Mouse (Mus musculus) CD4-positive, CD25-positive, alpha-beta regulatory T cell, adult 2 months (primary cell): ENCODE data around the gene Senp3.

ENCODE experiments used
- DNase-seq: peaks from one replicate; pipeline ENCODE4 v3.0.0-alpha.2; 2012; ENCODE audit warnings: low read depth, low spot score

Senp3 gene

DNA sequence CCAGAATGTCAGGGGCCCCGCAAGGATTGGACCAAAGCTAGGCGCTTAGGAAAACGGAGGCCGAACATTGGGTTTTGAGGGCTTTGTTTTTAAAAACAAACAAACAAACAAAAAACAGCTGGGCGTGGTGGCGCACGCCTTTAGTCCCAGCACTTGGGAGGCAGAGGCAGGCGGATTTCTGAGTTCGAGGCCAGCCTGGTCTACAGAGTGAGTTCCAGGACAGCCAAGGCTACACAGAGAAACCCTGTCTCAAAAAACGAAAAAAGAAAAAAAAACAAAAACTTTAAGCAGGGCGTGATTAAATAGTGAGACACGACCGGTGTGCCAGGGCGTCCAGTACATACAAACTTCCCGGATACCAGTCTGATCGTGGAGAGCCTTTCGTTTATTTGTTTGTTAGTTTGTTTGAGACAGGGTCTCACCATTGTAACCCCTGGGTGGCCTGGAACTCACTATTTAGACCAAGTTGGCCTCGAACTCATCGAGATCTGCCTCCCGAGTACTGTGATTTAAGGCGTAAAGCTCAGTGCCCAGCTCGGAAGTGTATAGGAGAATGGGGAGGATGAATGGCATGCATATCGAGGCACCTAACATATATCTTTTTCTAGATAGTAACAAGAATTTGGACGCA lies 440 bp upstream of the Senp3 start:
- DNase-seq = no peak

DNA sequence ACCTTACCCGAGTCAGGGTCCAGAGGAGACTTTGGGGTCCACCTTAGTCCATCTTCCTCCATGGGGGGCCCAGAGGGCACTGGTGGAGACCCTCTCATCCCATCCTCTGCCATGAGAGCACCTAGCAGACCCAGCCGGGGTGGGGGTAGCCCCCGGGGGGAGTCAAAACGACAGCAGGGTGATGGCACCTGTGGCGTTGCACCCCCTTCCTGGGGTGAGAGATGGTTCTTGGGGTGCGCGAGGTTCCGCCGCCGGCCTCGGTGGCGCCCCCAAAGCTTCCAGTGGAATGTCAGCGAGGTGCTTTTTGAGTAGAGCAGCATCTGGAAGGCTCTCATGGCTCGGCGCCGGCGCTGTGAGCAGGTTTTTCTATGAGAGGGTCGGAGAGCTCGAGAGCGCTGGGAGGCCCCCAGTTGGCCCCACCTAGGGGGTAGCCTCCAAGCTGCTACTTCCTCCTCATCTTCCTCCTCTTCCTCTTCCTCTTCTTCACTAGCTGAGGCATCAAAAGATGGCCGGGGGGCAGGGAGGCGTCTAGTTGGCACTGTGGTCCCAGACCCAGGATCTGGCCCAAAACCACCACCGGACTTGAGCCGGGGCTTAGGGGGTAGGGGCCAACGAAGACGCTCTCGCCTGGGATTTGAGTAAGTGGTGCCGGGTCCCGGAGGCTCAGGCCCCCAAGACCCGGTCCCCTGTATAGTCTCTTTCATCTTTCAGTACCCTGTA lies 1.6 kb downstream of the Senp3 start:
- DNase-seq = no peak

DNA sequence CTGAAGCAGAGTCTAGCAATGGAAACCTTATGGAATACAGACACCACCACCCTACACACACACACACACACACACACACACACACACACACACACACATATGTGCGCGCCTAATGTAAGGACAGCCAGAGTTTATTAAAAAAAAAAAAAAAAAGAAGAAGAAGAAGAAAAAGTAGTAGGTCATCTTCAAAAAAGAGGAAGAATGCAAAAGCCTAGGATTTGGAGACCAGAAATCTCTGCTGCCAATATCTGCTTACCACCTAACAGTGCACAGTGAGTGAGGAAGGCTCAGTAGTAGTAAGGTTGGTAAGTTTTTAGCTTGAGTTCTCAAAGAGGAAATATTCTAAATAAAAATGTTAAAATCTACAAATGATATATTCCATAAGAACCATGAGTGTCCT lies 2.7 kb downstream of the Senp3 start:
- DNase-seq = no peak

DNA sequence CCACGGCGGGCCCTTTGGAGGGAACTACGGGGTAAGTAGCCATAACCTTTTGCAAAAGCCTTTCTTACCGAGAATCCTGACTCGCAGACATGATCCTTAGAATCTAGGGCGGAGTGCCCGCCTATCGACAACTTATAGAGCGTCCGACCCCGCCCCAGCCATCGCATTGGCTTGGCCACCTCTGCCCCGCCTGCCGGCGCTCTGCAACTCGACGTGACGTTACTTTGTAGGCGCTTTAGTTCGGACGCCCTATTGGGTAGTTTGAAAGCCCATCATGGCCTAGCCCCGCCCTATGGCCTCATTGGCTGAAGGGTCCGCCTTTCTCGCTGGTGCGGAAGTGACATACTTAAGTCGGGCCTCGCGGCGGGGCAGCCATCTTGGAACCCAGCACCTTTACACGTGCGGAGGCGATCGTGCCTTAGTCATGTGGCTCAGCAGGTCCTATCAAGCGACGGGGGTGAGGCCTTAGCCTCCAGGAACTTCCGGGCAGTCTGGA lies 9.6 kb downstream of the Senp3 start, which contains the start of gene Eif4a1:
TSS of gene Eif4a1 (minus strand) at position 213 of the 496 bp plus-strand sequence.
- DNase-seq = peak; percentile 100

DNA sequence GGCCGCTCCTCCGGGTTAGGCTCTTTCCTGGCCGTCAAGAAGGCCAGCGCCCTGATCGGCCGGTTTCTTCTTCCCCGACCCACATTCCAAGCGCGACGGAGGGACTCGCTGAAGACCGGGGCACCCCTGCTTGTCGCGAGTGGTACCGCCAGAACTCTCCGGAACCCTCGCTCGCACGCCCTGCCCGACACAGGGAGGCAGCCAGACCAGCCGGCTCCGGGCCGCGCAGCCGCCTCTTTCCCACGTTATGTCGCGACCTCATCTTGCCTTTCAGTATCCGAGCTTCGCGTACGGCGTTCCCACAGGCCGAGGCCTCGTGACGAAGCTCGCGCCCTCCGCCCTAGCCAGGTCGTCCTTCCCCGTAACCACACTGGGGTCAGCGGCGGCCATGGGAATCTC lies 10.2 kb downstream of the Senp3 start:
- no peak for DNase-seq

DNA sequence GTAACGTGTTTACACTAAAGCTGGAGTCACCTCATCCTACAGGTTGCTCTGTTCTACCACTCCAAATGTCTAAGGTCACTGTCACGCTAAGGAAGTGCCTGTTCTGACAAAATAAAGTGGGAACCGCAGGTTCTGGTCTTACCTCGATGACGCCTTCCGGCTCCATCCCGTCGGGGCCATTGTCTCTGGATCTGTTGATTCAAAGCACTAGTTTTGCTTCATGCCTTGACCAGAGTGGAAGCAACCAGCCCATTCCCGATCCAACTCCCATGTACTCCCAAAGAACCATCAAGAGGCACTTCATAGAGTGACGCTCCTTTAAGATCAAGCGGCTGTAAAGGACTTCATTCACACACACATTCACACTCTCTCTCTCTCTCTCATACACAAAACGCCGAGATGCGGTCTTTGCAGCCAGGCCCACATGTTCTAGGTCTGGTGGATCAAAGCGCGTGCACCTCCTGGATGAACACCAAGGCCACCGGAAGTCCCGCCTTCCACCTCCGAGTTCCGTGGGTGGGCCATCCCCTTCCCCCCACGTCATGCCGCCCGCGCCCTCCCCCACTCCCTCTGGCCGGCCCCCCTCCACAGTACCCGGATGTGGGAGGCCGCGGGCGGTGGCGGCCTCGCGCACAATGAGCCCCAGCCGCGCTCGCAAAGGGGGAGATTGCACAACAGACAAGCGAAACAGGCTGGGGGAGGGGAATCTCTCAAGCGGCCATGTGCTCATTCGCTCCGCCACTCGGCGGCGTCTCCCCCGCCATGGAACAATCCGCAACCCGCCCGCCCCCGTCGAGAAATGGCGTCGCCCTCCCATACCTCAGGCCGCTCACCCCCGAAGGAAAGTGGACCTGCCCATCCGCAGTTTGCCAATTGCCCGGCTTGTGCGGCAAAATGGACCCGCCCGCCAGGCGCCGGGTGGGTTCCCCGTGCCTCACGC lies 10.8 kb downstream of the Senp3 start:
- DNase-seq = peak; percentile 98

DNA sequence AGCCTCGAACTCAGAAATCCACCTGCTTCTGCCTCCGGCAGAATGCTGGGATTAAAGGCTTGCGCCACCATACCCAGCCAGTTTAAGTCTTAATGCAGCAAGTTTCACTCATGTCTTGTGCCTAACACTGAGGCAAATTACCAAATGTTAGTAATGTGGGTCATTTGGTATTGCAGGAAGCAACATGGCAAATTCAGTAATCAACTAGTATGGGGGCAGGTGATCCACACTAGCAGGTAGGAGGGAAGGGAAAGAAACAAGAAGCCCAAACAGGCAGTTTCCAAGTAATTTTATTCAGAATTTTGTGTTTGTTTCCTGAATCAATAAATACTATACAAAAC lies 15.2 kb downstream of the Senp3 start:
- no peak for DNase-seq

DNA sequence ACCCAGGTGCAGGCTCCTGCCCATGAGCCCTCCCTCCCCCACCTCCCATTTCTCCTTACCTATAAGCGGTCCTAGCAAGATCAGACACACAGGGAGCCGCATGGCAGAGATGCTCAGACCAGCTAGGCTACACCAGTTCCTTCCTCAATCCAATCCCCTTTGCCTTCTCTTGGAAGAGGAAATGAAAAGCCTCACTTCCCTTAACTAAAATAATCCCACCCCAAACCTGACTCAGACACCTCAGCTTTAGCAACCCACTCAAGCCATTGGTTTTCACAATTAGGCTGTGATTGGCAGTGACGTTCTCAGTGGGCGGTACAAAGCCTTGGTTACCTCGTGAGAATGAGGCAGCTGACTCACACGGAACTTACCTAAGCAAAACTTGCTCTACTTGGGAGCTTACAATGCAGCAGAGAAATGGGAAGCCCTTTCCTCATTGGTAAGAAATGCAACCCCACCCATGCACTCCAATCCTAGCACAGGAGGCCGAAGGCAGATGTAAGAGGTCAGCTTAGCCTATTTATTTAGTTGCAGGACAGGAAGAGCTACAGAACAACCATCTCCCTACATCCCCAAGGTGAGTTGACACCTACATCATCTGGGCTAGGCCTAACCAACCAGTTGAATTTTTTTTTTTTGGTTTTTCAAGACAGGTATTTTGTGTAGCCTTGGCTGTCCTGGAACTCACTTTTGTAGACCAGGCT lies 15.8 kb downstream of the Senp3 start, which contains the start of gene Cd68:
TSS of gene Cd68 (minus strand) at position 193 of the 704 bp plus-strand sequence.
- DNase-seq = peak; percentile 70

DNA sequence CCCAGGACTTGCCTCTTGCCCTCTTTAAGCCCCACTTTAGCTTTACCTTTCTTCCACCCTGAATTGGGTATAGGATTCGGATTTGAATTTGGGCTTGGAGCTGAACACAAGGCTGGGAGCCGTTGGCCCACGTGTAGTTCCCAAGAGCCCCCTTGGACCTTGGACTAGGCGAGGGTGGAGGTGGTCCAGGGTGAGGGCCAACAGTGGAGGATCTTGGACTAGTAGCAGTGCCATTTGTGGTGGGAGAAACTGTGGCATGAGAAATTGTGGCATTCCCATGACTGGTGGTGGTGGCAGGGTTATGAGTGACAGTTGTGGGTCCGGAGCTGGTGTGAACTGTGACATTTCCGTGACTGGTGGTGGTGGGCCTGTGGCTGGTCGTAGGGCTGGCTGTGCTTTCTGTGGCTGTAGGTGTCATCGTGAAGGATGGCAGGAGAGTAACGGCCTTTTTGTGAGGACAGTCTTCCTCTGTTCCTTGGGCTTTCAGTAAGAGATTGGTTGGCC lies 16.4 kb downstream of the Senp3 start:
- DNase-seq = no peak

DNA sequence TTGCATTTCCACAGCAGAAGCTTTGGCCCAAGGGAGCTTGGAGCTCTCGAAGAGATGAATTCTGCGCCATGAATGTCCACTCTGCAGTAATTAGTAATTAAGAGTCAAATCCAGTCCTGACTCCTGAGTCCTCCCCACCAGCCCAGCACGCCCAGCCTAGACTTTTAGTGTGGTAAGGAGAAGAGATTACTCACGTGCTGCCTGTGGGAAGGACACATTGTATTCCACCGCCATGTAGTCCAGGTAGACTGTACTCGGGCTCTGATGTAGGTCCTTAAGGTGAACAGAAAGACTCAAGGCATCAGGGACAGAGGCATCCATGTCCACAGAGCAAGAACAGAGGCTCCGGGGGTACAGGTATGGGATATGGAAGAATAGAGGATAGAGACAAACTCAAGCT lies 17.0 kb downstream of the Senp3 start:
- DNase-seq = no peak

DNA sequence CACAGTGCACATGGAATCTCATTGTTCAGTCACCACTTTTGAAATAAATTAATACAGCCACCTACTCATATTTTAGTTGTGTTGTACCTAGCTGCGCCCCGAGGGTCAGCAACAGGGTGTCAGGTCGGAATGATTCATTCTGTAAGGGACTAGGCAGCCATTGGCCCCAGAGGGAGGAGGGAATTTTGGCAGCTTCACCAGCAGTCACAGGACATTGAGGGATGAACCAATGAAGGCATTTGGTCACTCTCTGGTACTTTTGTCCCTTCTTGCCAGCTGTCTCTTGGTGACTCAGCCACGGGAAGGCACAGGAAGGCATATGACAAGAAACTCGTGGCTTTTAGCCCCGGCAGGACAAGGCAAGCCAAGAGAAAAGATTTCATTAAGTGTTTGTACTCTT lies 18.1 kb downstream of the Senp3 start:
- DNase-seq = no peak

DNA sequence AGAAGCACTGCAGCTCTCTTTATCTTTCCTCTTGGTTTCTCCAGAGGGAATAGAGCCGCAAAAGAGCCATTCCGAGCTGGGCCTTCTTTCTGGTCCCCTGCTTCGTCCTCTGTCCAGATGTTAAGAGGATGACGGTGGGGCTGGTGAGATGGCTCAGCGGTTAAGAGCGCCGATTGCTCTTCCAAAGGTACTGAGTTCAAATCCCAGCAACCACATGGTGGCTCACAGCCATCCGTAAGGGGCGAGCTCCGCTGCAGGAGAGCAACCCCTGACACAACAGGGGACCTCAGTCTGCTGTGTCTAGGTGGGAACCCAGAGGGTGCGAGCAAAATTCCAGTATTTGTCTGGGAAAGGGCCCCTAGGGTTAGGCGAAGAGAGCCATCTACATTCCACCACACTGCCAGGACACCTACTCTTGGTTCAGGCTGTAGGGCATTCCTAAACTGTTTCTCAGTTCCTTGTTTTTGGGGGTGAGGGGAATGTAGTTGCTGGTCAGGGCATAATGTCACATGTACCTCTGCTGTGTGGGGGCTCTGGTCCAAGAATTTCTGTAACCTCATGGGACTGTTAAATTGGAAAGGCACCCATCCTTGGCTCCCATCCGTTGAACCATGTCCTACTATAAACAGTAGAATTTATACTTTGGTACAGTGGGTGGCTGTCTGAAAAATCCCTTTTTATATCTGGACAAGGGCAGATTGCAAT lies 18.8 kb downstream of the Senp3 start:
- no peak for DNase-seq

DNA sequence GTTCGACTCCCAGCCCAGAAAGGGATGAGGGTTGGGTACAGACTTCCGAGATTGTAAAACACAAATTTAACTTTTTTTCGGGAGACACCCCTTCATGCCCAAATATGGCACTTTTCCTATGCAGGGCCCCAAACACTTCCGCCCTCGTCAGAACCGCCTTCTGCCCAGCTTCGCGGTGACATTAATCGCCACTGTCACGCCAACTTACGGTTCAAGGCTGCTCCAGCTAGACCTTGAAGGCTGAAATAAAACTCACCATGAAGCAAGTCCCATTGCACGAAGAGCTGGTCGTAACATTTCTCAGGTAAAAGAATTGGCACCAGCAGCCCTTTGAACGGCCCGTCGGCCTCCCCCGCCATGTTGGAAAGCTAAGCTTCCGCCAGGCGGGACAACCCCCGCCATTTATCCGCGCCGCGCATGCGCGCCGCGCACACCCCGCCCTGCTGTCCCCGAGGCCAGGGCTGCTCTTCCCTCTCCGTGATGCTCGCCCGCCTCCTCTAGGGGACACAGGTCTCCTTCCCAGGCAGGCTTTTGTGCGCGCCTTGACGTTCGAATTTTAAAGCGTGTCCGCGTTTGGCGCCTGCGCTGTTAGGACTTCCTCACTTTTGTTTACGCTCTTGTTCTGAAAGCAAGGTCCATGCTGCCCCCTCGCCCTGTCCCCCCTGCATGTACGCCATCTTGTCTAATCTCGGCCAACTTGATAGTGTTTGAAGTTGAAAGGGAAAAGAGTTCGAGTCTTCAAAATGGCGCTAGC lies 19.5 kb downstream of the Senp3 start, which contains the start of gene Mpdu1:
TSS of gene Mpdu1 (minus strand) at position 430 of the 754 bp plus-strand sequence.
- DNase-seq = peak; percentile 97

DNA sequence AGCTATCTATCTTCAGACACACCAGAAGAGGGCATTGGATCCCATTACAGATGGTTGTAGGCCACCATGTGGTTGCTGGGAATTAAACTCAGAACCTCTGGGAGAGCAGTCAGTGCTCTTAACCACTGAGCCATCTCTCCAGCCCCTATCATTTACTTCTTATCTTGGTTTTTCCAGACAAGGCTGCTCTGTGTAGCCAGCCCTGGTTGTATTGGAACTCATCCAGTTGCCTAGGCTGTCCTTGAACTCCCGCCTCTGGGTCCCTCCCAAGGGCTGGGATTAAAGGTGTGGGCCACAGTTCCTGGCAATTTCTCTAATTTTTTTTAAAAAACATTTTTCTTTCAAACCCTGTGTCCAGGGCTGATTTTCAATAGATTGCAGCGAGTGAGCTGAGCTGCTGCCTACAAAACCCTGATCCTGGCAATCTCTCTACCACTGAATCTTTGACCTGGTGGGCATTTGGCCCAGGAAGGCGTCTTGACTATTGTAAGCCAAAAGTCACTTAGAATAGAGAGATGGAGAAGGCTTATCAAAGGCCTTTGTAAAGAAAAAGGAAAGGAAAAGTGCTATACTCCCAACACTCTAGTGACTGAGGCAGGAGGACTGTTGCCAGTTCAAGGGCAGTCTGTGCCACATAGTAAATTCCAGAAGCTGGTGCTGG lies 20.5 kb downstream of the Senp3 start:
- no peak for DNase-seq

DNA sequence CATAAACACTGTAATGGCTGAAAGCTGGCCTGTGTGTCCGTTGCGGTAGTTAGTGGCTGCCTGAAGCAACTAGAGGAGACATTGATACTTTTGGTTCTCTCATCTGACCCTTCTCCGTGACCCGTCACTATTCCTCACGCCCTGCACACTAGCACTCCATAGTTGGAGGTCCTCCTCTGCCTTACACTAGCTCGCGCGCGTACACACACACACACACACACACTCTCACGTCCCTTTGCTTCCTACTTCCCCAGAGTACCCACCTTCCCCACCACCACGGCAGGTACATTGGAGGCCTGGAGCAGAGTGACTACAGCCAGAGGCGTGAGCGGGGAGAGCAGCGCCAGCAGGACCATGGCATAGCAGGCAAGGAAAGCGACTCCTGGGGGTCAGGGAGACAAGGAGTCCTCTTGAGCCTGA lies 24.4 kb downstream of the Senp3 start:
- no peak for DNase-seq

DNA sequence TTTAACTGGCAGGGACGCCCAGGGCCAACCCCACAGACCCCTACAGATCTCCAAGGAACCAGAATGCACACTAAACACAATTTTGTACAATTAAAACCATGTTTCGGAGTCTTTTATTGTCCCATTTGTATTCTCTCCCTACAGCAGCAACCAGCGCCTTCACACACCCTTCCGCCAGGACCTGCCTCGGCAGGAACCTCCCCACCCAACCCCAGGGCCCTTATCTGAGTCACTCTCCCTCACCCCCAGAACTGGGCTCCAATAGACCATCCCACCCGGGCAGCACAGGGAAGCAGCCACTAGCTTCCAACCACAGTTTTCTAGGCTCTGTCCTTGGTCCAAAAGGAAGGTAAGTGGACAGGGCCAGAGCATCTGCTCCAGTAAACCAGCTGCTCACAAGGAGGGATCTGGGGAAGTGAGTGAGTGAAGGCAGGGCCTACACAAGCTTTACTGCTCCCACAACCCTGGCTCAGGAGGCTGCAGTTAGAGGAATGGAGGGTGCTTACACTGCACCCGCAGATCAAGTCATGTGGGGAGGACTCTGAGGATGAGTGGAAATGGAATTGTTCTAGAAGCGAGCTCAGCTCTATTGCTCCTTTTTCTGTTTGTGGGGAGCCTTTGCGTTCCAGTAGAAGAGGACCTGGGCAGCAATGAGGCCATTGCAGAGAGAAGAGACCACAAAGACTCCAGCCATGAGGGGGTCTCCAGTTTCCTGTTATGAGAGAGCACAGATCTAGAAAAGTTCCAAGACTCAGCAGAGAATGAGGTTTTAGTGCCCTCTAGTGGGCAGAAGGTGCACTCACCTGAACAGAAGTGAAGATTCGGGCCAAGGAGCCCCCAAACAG lies 25.0 kb downstream of the Senp3 start:
- DNase-seq = peak; percentile 79

DNA sequence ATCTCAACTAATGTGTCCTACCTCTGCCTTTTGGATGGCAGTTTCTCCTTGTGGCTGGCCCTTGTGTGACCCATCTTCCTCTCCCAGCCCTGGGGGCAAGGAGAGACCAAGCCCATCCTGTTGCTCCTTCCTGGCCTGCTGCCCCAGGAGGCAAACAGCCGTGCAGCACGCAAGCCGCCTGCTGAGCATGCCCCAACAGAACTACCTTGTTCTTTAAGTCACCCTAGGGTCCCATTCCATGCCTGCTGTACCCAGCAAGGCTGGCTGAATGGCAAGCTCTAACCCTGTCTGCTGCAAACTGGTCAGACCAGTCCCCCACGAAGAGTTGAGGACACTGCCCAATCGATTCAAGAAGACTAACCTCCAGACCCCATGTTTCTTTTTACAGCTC lies 25.8 kb downstream of the Senp3 start:
- no peak for DNase-seq
